Mouse (Mus musculus) midbrain, embryonic 15.5 days (tissue): ENCODE data around the gene Asic5. TPM values are rescaled to one million over a fixed set of nuclear protein-coding genes. Genes with fewer than 3 reads are reported as not detected.

Experiments used
- ATAC-seq: fragments of 200-750 bp; cut with Nextera tagmentation; replicated peaks from 2 replicates; pipeline ENCODE4 v1.8.0; 2017; ENCODE audit warnings: moderate TSS enrichment
- H3K27ac ChIP-seq: fragments of 300-500 bp; sonication (generic); 2 replicates; pipeline ENCODE4 v1.5.1; 2015; ENCODE audit warnings: mild to moderate bottlenecking, inconsistent platforms
- H3K27me3 ChIP-seq: fragments of 300-500 bp; sonication (generic); replicated peaks from 2 replicates; pipeline ENCODE4 v1.6.1; 2015; ENCODE audit warnings: inconsistent platforms
- H3K36me3 ChIP-seq: fragments of 300-500 bp; sonication (generic); replicated peaks from 2 replicates; pipeline ENCODE4 v1.6.1; 2015; ENCODE audit warnings: inconsistent platforms
- H3K4me1 ChIP-seq: fragments of 300-500 bp; sonication (generic); 2 replicates; pipeline ENCODE4 v1.6.1; 2015; ENCODE audit warnings: inconsistent platforms
- H3K4me2 ChIP-seq: fragments of 300-500 bp; sonication (generic); 2 replicates; pipeline ENCODE4 v1.6.1; 2015; ENCODE audit warnings: inconsistent platforms, mild to moderate bottlenecking, moderate library complexity
- H3K4me3 ChIP-seq: fragments of 300-500 bp; sonication (generic); 2 replicates; pipeline ENCODE4 v1.5.1; 2015; ENCODE audit warnings: mild to moderate bottlenecking, inconsistent platforms
- H3K9ac ChIP-seq: fragments of 300-500 bp; sonication (generic); 2 replicates; pipeline ENCODE4 v1.6.1; 2015; ENCODE audit warnings: mild to moderate bottlenecking, inconsistent platforms
- H3K9me3 ChIP-seq: fragments of 300-500 bp; sonication (generic); 2 replicates; pipeline ENCODE4 v1.6.1; 2016; ENCODE audit warnings: inconsistent platforms
- WGBS: fragments of 180-500 bp; shearing (Covaris S2); methylation state at CpG from one replicate; pipeline ENCODE4 v1.1.7; 2015; ENCODE audit warnings: mixed read lengths; 5-methylcytosine and 5-hydroxymethylcytosine counted together
- polyA plus RNA-seq: library from polyadenylated mRNA; unstranded; fragments of >200 nt; fragmentation: Nextera tagmentation; extraction: Ambion mirVana; gene quantifications from 2 replicates; pipeline ENCODE4 v1.2.1, GENCODE M21; 2015

Gene Asic5
- polyA plus RNA-seq, result not detected in 2 replicates

- Histone ChIP-seq H3K9me3 (no peaks in the 10 kb centered on the region), H3K27me3 (no peaks in the 10 kb centered on the region), H3K4me1 (no peaks in the 10 kb centered on the region), H3K36me3 (no peaks in the 10 kb centered on the region), H3K9ac (no peak within 1 kb of the TSS), H3K4me2 (no peak within 1 kb of the TSS), H3K4me3 (no peak within 1 kb of the TSS), H3K27ac (no peak within 1 kb of the TSS)
- no peak for ATAC-seq
- 91% methylated on average over 5 of the region's 5 CpGs for WGBS
Measured at GRCm38 (mm10) chr3:81981990-81982389, at the start of gene Asic5. Gene Asic5, plus strand, starts transcription at chr3:81982290.

DNA sequence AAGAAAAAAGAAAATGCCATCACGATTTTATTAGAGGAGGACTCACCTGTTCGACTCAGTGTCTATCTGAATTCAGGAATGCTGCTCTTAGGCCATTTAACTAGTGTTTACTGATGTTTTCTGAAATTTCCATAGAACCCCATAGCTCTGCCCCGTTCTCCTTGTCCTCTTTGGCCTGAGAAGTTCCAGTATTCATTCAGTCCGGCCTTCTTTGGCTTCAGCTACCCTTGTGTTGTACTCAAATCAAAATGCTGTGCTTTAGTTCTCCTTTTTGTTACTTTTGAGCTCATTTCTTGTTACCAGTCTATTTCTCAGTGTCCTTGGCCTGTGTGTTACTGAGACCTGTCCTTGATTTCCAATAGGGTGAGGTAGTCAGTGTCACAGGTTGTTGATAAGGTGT lies 48.7 kb upstream of the Asic5 start:
- no peaks in the 10 kb centered on the region for H3K9me3 ChIP-seq
- no peaks in the 10 kb centered on the region for H3K27me3 ChIP-seq
- H3K9ac ChIP-seq, result no peak overlapping the region
- H3K4me2 ChIP-seq, result no peak overlapping the region
- H3K27ac ChIP-seq, result no peak overlapping the region
- ATAC-seq, result no peak
- no peak overlapping the region for H3K4me3 ChIP-seq
- WGBS, result 83% methylated on average over 4 of the region's 4 CpGs
- peaks cover 6% of the 10 kb centered on the region for H3K4me1 ChIP-seq
- no peaks in the 10 kb centered on the region for H3K36me3 ChIP-seq

DNA sequence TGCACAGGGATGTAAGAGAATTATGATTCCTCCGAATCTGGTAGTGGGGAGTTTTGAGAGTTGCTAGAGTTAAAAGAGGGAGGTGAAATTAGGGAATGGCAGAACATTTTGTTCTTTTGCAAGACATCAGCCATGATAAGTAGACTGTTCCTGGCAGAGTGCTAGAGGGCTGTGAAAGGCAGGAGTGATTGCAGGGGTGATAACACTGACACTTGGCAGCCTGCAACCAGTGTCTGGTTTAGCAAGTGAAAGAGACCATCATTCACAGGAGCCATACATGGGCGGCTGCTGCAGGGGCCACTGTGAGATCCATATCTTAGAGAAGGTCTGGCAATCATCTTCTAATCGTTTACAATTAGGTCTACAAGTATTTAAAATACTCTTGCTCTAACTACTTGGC lies 43.2 kb upstream of the Asic5 start:
- H3K9ac ChIP-seq, result no peak overlapping the region
- no peaks in the 10 kb centered on the region for H3K27me3 ChIP-seq
- no peaks in the 10 kb centered on the region for H3K4me1 ChIP-seq
- H3K27ac ChIP-seq, result no peak overlapping the region
- H3K4me2 ChIP-seq, result no peak overlapping the region
- no peaks in the 10 kb centered on the region for H3K9me3 ChIP-seq
- no peak for ATAC-seq
- 89% methylated on average over 3 of the region's 3 CpGs for WGBS
- H3K4me3 ChIP-seq, result no peak overlapping the region
- no peaks in the 10 kb centered on the region for H3K36me3 ChIP-seq

GRCm38 (mm10) chr3:81942341-81942740 lies 39.7 kb upstream of the Asic5 start:
- Histone ChIP-seq H3K4me3 (no peak overlapping the region), H3K27ac (no peak overlapping the region), H3K36me3 (no peaks in the 10 kb centered on the region), H3K4me2 (no peak overlapping the region), H3K9me3 (no peaks in the 10 kb centered on the region), H3K9ac (no peak overlapping the region), H3K27me3 (no peaks in the 10 kb centered on the region), H3K4me1 (no peaks in the 10 kb centered on the region)
- no peak for ATAC-seq
- WGBS, result 94% methylated on average over 3 of the region's 3 CpGs

- ATAC-seq, result no peak
- no peaks in the 10 kb centered on the region for H3K4me1 ChIP-seq
- no peaks in the 10 kb centered on the region for H3K27me3 ChIP-seq
- H3K27ac ChIP-seq, result no peak overlapping the region
- H3K9ac ChIP-seq, result no peak overlapping the region
- H3K36me3 ChIP-seq, result no peaks in the 10 kb centered on the region
- H3K4me2 ChIP-seq, result no peak overlapping the region
- H3K9me3 ChIP-seq, result no peaks in the 10 kb centered on the region
- WGBS, result 91% methylated on average over 3 of the region's 3 CpGs
- no peak overlapping the region for H3K4me3 ChIP-seq
Measured at GRCm38 (mm10) chr3:81943097-81943496, 39.0 kb upstream of the Asic5 start.

- H3K27me3 ChIP-seq, result no peaks in the 10 kb centered on the region
- no peak overlapping the region for H3K4me3 ChIP-seq
- ATAC-seq, result no peak
- H3K4me1 ChIP-seq, result no peaks in the 10 kb centered on the region
- H3K9me3 ChIP-seq, result no peaks in the 10 kb centered on the region
- no peak overlapping the region for H3K4me2 ChIP-seq
- H3K27ac ChIP-seq, result no peak overlapping the region
- no peaks in the 10 kb centered on the region for H3K36me3 ChIP-seq
- 92% methylated on average over 7 of the region's 7 CpGs for WGBS
- H3K9ac ChIP-seq, result no peak overlapping the region
Measured at GRCm38 (mm10) chr3:81944851-81945393, 37.2 kb upstream of the Asic5 start.

DNA sequence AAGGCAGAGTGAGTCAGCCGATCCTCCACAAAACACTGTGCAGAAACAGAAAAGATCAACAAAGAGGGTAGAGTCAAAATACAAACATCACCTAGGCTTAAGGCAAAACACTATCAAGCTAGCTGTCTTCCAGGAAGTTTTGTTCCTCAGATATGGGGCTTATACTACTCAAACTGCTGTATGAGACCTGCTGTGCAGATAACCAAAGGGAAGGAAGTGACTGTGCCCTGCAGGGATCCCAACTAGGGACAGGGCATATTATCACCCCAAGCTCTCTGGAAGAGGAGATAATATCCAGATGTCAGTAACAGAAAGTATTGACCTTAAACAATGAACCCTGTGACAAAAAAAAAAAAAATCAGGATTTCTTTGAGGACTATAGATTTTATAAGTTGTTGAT lies 33.0 kb upstream of the Asic5 start:
- ATAC-seq, result no peak
- WGBS, result 76% methylated on average over 1 of the region's 1 CpGs
- Histone ChIP-seq H3K9ac (no peak overlapping the region), H3K4me3 (no peak overlapping the region), H3K27ac (no peak overlapping the region), H3K4me2 (no peak overlapping the region), H3K27me3 (no peaks in the 10 kb centered on the region), H3K4me1 (no peaks in the 10 kb centered on the region), H3K36me3 (no peaks in the 10 kb centered on the region), H3K9me3 (no peaks in the 10 kb centered on the region)

DNA sequence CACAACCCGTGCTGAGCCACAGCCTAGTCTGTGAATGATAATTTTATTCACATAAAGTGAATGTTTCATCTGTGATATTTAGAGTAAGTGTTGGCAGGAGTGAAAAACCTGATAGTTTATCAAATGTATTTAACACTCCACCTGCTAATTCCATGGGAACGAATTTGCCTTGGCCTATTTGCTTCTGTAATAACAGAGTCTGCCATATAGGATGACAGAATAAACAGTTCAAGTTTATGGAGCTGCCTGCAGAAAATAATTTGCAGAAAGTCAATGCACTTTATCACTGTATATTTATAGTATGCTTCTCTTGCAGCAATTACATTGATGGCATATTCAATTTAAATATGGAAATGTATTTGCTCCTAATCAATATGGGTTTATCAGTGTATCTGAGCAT lies 30.3 kb upstream of the Asic5 start:
- no peaks in the 10 kb centered on the region for H3K9me3 ChIP-seq
- no peak overlapping the region for H3K27ac ChIP-seq
- H3K4me3 ChIP-seq, result no peak overlapping the region
- no peaks in the 10 kb centered on the region for H3K36me3 ChIP-seq
- H3K4me1 ChIP-seq, result no peaks in the 10 kb centered on the region
- H3K27me3 ChIP-seq, result no peaks in the 10 kb centered on the region
- WGBS, result 67% methylated on average over 2 of the region's 2 CpGs
- ATAC-seq, result no peak
- no peak overlapping the region for H3K9ac ChIP-seq
- H3K4me2 ChIP-seq, result no peak overlapping the region

GRCm38 (mm10) chr3:81957484-81957883 lies 24.6 kb upstream of the Asic5 start:
- H3K9me3 ChIP-seq, result no peaks in the 10 kb centered on the region
- no peaks in the 10 kb centered on the region for H3K27me3 ChIP-seq
- no peak overlapping the region for H3K9ac ChIP-seq
- H3K4me3 ChIP-seq, result no peak overlapping the region
- ATAC-seq, result no peak
- WGBS, result 92% methylated on average over 5 of the region's 5 CpGs
- no peaks in the 10 kb centered on the region for H3K4me1 ChIP-seq
- H3K27ac ChIP-seq, result no peak overlapping the region
- H3K36me3 ChIP-seq, result no peaks in the 10 kb centered on the region
- H3K4me2 ChIP-seq, result no peak overlapping the region

DNA sequence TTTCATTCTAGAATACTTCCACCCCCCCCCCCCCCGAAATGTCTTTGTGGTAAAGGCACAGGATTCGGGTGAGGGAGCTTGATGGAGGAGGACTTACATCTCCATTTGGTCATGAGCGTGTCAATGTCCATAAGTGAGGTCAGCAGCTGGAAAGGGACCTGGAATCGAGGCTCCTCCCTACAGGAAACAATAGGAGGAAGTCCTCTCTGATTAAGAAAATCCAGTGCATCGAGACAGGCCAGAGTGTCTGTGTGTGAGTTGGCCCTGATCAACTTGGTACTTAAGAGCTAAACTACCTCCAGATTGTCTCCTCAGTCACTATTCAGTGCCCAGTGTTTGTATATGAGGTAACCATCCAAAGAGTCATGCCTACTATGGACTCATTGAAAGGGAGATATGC lies 20.8 kb upstream of the Asic5 start:
- H3K4me1 ChIP-seq, result no peaks in the 10 kb centered on the region
- WGBS, result 87% methylated on average over 5 of the region's 5 CpGs
- no peaks in the 10 kb centered on the region for H3K27me3 ChIP-seq
- H3K4me2 ChIP-seq, result no peak overlapping the region
- H3K9ac ChIP-seq, result no peak overlapping the region
- H3K36me3 ChIP-seq, result no peaks in the 10 kb centered on the region
- no peak overlapping the region for H3K4me3 ChIP-seq
- H3K9me3 ChIP-seq, result no peaks in the 10 kb centered on the region
- H3K27ac ChIP-seq, result no peak overlapping the region
- ATAC-seq, result no peak

GRCm38 (mm10) chr3:81963768-81964167 lies 18.3 kb upstream of the Asic5 start:
- Histone ChIP-seq H3K9ac (no peak overlapping the region), H3K4me3 (no peak overlapping the region), H3K36me3 (no peaks in the 10 kb centered on the region), H3K4me1 (no peaks in the 10 kb centered on the region), H3K4me2 (no peak overlapping the region), H3K27ac (no peak overlapping the region), H3K9me3 (no peaks in the 10 kb centered on the region), H3K27me3 (no peaks in the 10 kb centered on the region)
- ATAC-seq, result no peak
- WGBS, result 77% methylated on average over 5 of the region's 5 CpGs

GRCm38 (mm10) chr3:81964596-81964995 lies 17.5 kb upstream of the Asic5 start:
- Histone ChIP-seq H3K4me3 (no peak overlapping the region), H3K27ac (no peak overlapping the region), H3K9ac (no peak overlapping the region), H3K9me3 (no peaks in the 10 kb centered on the region), H3K4me1 (no peaks in the 10 kb centered on the region), H3K4me2 (no peak overlapping the region), H3K36me3 (no peaks in the 10 kb centered on the region), H3K27me3 (no peaks in the 10 kb centered on the region)
- no peak for ATAC-seq
- 70% methylated on average over 3 of the region's 3 CpGs for WGBS

DNA sequence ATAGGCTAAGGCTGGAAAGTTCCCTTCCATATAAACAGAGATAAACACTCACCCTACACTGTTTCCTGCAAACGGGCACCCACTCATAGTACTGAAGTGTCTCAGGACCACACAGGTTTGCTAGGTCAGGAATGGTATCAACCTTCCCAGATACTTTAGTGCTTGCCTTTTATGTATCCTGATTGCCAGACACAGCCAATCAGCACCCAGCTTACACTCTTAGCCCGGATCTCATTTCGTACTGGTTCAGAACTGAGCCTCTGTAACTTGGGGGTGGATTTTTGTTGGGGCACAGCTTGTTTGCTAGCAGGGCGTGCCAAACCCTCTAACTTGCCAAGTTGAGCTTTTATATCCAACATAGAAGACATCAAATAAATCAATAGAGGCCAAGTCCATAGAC lies 6.5 kb upstream of the Asic5 start:
- H3K4me2 ChIP-seq, result no peak overlapping the region
- H3K9me3 ChIP-seq, result no peaks in the 10 kb centered on the region
- H3K9ac ChIP-seq, result no peak overlapping the region
- H3K27ac ChIP-seq, result no peak overlapping the region
- no peaks in the 10 kb centered on the region for H3K4me1 ChIP-seq
- H3K27me3 ChIP-seq, result no peaks in the 10 kb centered on the region
- no peak overlapping the region for H3K4me3 ChIP-seq
- WGBS, result 83% methylated on average over 4 of the region's 4 CpGs
- no peak for ATAC-seq
- no peaks in the 10 kb centered on the region for H3K36me3 ChIP-seq
